Mouse (Mus musculus) CH12.LX (cell line): ENCODE measurements at regions not wholly inside any gene's neighbourhood (a gene's known extent, or its start where the extent isn't known, plus 50 kb on each side); places are given as distances from the start of the nearest gene placed in this dataset.

Source experiments
- DNase-seq: peaks from one replicate; pipeline ENCODE4 v3.0.0-alpha.2; 2013; ENCODE audit errors: extremely low read depth
- H3K27ac ChIP-seq: 2 replicates; pipeline ENCODE4 v1.5.1; 2012; ENCODE audit warnings: low read depth, mild to moderate bottlenecking, control low read depth, moderate library complexity; ENCODE audit not compliant: insufficient read depth
- H3K27me3 ChIP-seq: replicated peaks from 2 replicates; pipeline ENCODE3; 2012; ENCODE audit warnings: inconsistent platforms
- H3K36me3 ChIP-seq, 2 experiments: replicated peaks in 1 of 2; 2 replicates each; pipeline versions ENCODE3 to v1.6.1; 2012; ENCODE audit warnings: inconsistent platforms in 1 of 2, low read length in 1 of 2, mild to moderate bottlenecking in 1 of 2, mixed read lengths in 1 of 2, moderate library complexity in 1 of 2; ENCODE audit not compliant: control insufficient read depth in 1 of 2, insufficient read depth in 1 of 2
- H3K4me1 ChIP-seq, 2 experiments: 2 replicates each; pipeline ENCODE4 v1.6.1; 2012; ENCODE audit warnings: inconsistent platforms in 1 of 2, moderate library complexity in 1 of 2; ENCODE audit not compliant: insufficient read depth in 2 of 2, control insufficient read depth in 1 of 2
- H3K4me2 ChIP-seq: 2 replicates; pipeline ENCODE4 v1.6.1; 2012; ENCODE audit warnings: low read depth, mild to moderate bottlenecking, control low read depth; ENCODE audit not compliant: poor library complexity, insufficient read depth, severe bottlenecking
- H3K4me3 ChIP-seq, 3 experiments: fragments of 150-350 bp in 1 of 3; sonication (generic) in 1 of 3; replicated peaks in 1 of 3; 2 replicates each; pipeline versions ENCODE3 to v1.5.1; 2011 to 2012; ENCODE audit warnings: low read depth in 2 of 3, low read length in 2 of 3, mild to moderate bottlenecking in 2 of 3, moderate library complexity in 2 of 3, control low read depth in 1 of 3, improper control_type of control experiment in 1 of 3, inconsistent platforms in 1 of 3, mixed read lengths in 1 of 3; ENCODE audit not compliant: poor library complexity in 1 of 3
- H3K79me2 ChIP-seq: replicated peaks from 2 replicates; pipeline ENCODE4 v1.6.1; 2012; ENCODE audit warnings: mild to moderate bottlenecking, moderate library complexity; ENCODE audit not compliant: control insufficient read depth, poor library complexity, insufficient read depth, severe bottlenecking; ENCODE audit errors: extremely low read depth
- H3K9ac ChIP-seq: 2 replicates; pipeline ENCODE4 v1.6.1; 2012; ENCODE audit warnings: low read depth, mild to moderate bottlenecking, control low read depth, moderate library complexity; ENCODE audit not compliant: insufficient read depth
- H3K9me3 ChIP-seq: replicated peaks from 2 replicates; pipeline ENCODE3; 2012; ENCODE audit warnings: low read length, inconsistent platforms, mixed read lengths
- BHLHE40 ChIP-seq: IDR thresholded peaks from 2 replicates; pipeline ENCODE4 v1.6.1; 2011; ENCODE audit warnings: mild to moderate bottlenecking, low read depth, low read length, improper control_type of control experiment
- CHD1 ChIP-seq: IDR thresholded peaks from 2 replicates; pipeline ENCODE4 v1.6.1; 2012; ENCODE audit warnings: low read depth, low read length, improper control_type of control experiment, inconsistent platforms
- EP300 ChIP-seq: IDR thresholded peaks from 2 replicates; pipeline ENCODE4 v1.6.1; 2011; ENCODE audit warnings: low read length, improper control_type of control experiment
- GABPA ChIP-seq: IDR thresholded peaks from 2 replicates; pipeline ENCODE4 v1.6.1; 2012; ENCODE audit warnings: low read depth, low read length, improper control_type of control experiment, inconsistent platforms; ENCODE audit not compliant: insufficient replicate concordance
- IRF4 ChIP-seq: IDR thresholded peaks from 2 replicates; pipeline ENCODE4 v1.6.1; 2014; ENCODE audit warnings: low read depth, mild to moderate bottlenecking, inconsistent platforms, low read length, improper control_type of control experiment
- JUN ChIP-seq: IDR thresholded peaks from 2 replicates; pipeline ENCODE4 v1.6.1; 2011; ENCODE audit warnings: low read depth, mild to moderate bottlenecking, low read length, improper control_type of control experiment, moderate library complexity; ENCODE audit not compliant: insufficient read depth
- MAZ ChIP-seq: IDR thresholded peaks from 2 replicates; pipeline ENCODE4 v1.6.1; 2012; ENCODE audit warnings: low read depth, mild to moderate bottlenecking, inconsistent platforms, low read length, improper control_type of control experiment, moderate library complexity
- MXI1 ChIP-seq: IDR thresholded peaks from 2 replicates; pipeline ENCODE4 v1.6.1; 2011; ENCODE audit warnings: mild to moderate bottlenecking, low read depth, low read length, improper control_type of control experiment
- RAD21 ChIP-seq: IDR thresholded peaks from 2 replicates; pipeline ENCODE4 v1.6.1; 2011; ENCODE audit warnings: low read depth, mild to moderate bottlenecking, low read length, improper control_type of control experiment, moderate library complexity
- RCOR1 ChIP-seq: conservative IDR thresholded peaks from 2 replicates; pipeline ENCODE4 v1.6.1; 2012; ENCODE audit warnings: low read depth, mild to moderate bottlenecking, inconsistent platforms, low read length, improper control_type of control experiment
- SIN3A ChIP-seq: IDR thresholded peaks from 2 replicates; pipeline ENCODE4 v1.6.1; 2012; ENCODE audit warnings: low read length, improper control_type of control experiment, inconsistent platforms
- ZKSCAN1 ChIP-seq: IDR thresholded peaks from 2 replicates; pipeline ENCODE4 v1.6.1; 2012; ENCODE audit warnings: low read depth, inconsistent platforms, low read length, improper control_type of control experiment, borderline replicate concordance
- ZNF384 ChIP-seq: IDR thresholded peaks from 2 replicates; pipeline ENCODE4 v1.6.1; 2012; ENCODE audit warnings: low read depth, low read length, improper control_type of control experiment, inconsistent platforms
- dilution Hi-C: fragments of 300-500 bp; cut with MboI; formaldehyde crosslinking; loops from 2 replicates; pipeline ENCODE4 v1.14.3; 2020; ENCODE audit warnings: low sequenced_read_pairs; ENCODE audit not compliant: extremely low pct_unique_long_range_greater_than_20kb, extremely low pct_ligation_motif_present
- in situ Hi-C: fragments of 300-500 bp; cut with MboI; formaldehyde crosslinking; loops from 3 replicates; pipeline ENCODE4 v1.14.3; 2019; ENCODE audit warnings: low sequenced_read_pairs, low pct_ligation_motif_present, low pct_unique_long_range_greater_than_20kb, mixed read lengths

GRCm38 (mm10) chr1:119183558-119184270 is 130.3 kb upstream of the Gli2 start:
- H3K4me1 ChIP-seq, result no peaks in the 10 kb centered on the region
- no peak overlapping the region for H3K4me2 ChIP-seq
- no peaks in the 10 kb centered on the region for H3K27me3 ChIP-seq
- DNase-seq, result no peak
- no peaks in the 10 kb centered on the region for H3K79me2 ChIP-seq
- TF ChIP-seq RCOR1, result no peak
- no peak for TF ChIP-seq MAZ
- no peak for TF ChIP-seq SIN3A
- no peak for TF ChIP-seq ZNF384
- no peak for TF ChIP-seq CHD1
- TF ChIP-seq ZKSCAN1, result no peak
- TF ChIP-seq IRF4, result no peak
- no peak for TF ChIP-seq MXI1
- no peak for TF ChIP-seq BHLHE40
- no peak for TF ChIP-seq GABPA
- TF ChIP-seq JUN, result no peak
- TF ChIP-seq RAD21, result no peak
- peaks cover 83% of the 10 kb centered on the region for H3K9me3 ChIP-seq
- H3K36me3 ChIP-seq, result no peaks in the 10 kb centered on the region
- no peak overlapping the region for H3K9ac ChIP-seq
- dilution Hi-C loops, result no loop called here
- no peak overlapping the region for H3K27ac ChIP-seq
- in situ Hi-C loops, result no loop called here
- no peak overlapping the region for H3K4me3 ChIP-seq

DNA sequence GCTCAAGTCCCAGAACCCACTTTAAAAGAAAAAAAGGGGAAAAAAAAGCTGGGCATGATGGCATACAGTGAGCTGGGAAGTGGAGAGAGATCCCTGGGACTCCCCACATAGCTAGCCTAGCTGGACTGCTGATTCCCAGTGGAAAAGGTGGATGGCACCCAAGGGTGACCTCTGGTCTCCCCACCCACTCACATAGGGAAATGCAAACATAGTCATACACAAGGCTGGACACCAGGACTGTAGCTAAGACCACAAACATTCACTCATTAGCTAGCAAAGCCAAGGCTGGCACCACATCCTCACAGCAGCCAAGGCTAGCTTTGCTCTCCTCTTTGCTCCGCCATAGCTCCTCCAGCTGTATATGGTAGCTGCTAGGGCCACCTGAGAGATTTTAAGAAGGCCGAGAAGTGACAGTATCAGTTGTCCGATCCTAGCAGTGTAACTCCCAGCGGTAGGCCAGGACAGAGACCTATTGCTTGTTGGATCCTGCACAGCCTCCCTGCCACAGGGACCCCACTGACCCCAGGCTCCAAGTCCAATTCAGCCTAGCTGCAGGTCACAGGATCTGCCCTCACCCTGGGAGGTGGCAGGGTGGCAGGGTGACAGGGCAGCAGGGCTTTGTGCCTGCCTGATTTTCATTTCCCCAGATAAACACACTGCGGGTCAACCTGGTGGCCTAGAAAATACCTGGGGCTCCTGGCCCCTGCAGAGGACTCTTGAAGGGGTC is 119.8 kb upstream of the Gli2 start:
- Histone ChIP-seq H3K9ac (no peak overlapping the region), H3K79me2 (no peaks in the 10 kb centered on the region), H3K9me3 (peaks cover 83% of the 10 kb centered on the region), H3K36me3 (no peaks in the 10 kb centered on the region), H3K4me1 (no peaks in the 10 kb centered on the region), H3K27ac (no peak overlapping the region)
- dilution Hi-C loops, result no loop called here
- TF ChIP-seq MAZ, result no peak
- no peak for TF ChIP-seq EP300
- no peak for TF ChIP-seq SIN3A
- TF ChIP-seq, all 38 proteins: peak for 0
- H3K4me3 ChIP-seq, result no peak overlapping the region
- H3K4me2 ChIP-seq, result no peak overlapping the region
- no peak for DNase-seq
- no peaks in the 10 kb centered on the region for H3K27me3 ChIP-seq
- in situ Hi-C loops, result no loop called here
